Mouse (Mus musculus): ENCODE data around the gene Pde4a. TPM values are rescaled to one million over a fixed set of nuclear protein-coding genes. Genes with fewer than 3 reads are reported as not detected.
"Not testable (repeated sequence)": the region's sequence is repeated elsewhere in the genome, so short reads cannot be mapped to it uniquely, and the experiment has no call there.

The Pde4a gene
- polyA plus RNA-seq, 1 experiment from 2014 or later: 12.8 TPM

DNA sequence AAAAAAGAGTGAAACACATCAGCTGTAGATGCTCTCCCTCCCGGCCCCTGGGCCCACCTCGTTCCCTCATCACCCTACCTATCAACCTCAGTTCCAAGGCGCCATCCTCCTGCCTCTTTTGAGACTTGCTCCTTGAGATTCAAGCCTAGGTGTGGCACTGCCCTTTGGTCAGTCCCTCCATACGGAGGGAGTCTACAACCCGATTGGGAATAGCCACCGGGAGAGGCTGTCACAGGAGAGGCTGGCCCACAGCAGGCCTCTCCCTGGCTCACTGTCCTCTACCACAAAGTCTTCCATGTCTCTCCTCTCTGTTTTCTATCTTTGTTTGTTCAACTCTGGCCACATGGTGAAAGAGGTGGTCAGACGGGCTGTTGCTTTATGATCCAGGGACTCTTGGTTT lies 46.1 kb downstream of the Pde4a start:
- Histone ChIP-seq H3K27me3 (no peaks in the 10 kb centered on the region), H3K4me3 (replicated peaks) (no peak overlapping the region), H3K36me3 (replicated peaks) (0 out of 2 replicates have a peak, but pooled peaks cover 3% of the 10 kb centered on the region), H3K4me2 (no peak overlapping the region), H3K4me1 (peaks cover 6% of the 10 kb centered on the region), H3K9ac (no peak overlapping the region), H3K27ac (no peak overlapping the region), H3K9me3 (no peaks in the 10 kb centered on the region)
- ATAC-seq (ENCODE audit: low FRiP score): no peak
- WGBS: 84% methylated on average over 7 of the region's 7 CpGs

DNA sequence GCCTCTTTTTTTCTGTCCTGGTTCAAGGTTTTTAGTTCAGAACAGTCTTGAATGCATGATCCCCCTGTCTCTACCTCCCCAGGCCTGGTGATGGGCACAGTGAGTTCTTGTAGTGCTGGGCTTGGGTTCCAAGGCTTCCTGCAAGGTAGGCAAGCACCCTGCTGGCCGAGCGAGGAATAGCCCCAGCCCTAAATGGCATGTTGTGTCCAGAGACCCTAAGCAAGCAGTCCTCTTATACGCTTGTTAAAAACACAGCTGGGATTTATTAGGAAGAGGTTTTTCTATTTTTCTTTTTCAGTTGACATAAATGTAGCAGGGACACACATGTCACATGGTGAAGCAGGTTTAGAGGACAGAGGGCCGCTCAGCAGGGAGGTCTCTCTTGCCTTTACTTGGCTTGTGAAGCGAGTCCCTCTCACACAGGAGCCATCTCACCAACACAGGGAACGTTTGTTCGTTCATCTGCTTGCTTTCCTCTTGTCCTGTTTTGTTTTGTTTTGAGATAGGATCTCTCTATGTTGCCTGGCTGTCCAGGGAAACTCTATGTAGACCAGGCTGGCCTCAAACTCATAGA lies 48.2 kb downstream of the Pde4a start:
- H3K4me1 ChIP-seq: peaks cover 8% of the 10 kb centered on the region
- ATAC-seq (ENCODE audit: low FRiP score): no peak
- 44% methylated on average over 7 of the region's 7 CpGs for WGBS
- no peak overlapping the region for H3K4me2 ChIP-seq
- H3K27me3 ChIP-seq: no peaks in the 10 kb centered on the region
- H3K27ac ChIP-seq: no peak overlapping the region
- H3K36me3 ChIP-seq (replicated peaks): no peaks in the 10 kb centered on the region
- no peak overlapping the region for H3K4me3 ChIP-seq (replicated peaks)
- no peaks in the 10 kb centered on the region for H3K9me3 ChIP-seq
- H3K9ac ChIP-seq: no peak overlapping the region

DNA sequence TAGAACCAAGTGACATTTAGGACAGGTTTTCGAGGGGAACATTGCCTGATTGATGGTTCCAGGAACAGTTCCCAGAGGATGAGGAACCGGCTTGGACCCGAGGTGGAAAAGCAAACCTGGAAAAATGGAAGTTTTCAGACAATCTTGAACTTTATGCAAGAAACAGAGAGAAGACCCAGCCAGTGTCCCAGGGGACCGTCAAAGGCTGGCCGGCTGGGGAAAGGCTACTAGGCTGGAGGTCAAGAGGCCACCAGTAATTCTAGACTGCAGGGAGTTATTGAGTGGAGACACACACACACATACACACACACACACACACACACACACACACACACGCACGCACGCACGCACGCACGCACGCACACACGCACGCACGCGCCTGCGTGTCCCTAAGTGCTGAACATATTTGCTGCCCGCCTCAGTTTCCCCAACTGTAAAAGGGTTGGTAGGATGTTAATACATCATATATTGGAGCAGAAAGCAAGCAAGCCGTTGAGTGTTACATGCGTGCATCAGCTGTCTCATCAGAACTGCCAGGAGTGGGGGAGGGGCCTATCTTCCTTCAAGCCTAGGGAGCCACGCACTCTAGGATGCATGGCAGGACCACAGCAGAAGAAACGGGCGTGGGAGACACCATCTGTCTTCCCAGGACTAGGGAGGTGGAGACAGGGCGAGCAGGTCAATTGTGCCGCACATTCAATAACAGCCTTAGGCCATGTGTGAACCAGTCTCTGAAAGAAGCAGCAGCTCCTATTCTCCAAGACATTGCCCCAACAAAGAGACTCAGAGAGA lies 50.7 kb downstream of the Pde4a start:
- peak; percentile 63; the same call in 1 of the 2 replicates for ATAC-seq (ENCODE audit: low FRiP score)
- Histone ChIP-seq H3K9ac (no peak overlapping the region), H3K36me3 (replicated peaks) (no peaks in the 10 kb centered on the region), H3K9me3 (no peaks in the 10 kb centered on the region), H3K27ac (0 out of 2 replicates have a peak overlapping the region, but pooled peaks have one; percentile 19), H3K4me3 (replicated peaks) (no peak overlapping the region), H3K27me3 (no peaks in the 10 kb centered on the region), H3K4me1 (peaks cover 14% of the 10 kb centered on the region), H3K4me2 (no peak overlapping the region)
- WGBS: 76% methylated on average over 25 of the region's 25 CpGs

DNA sequence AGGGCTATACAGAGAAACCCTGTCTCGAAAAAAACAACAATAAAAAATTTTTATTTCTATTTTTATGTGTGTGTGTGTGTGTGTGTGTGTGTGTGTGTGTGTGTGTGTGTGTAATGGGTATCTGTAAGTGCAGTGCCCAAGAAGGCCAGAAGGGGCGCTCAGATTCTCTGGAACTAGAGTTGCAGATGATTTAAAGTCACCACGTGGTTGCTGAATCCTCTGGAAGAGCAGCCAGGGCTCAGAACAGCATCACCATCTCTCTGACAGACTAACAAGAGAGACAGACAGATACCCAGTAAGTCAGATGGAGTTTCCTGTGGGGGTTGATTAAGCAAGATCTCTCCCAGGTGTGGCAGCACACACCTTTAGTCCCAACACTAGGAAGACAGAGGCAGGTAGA lies 54.3 kb downstream of the Pde4a start:
- no peak for ATAC-seq (ENCODE audit: low FRiP score)
- Histone ChIP-seq H3K27me3 (peaks cover 9% of the 10 kb centered on the region; the same call in 1 of the 2 replicates), H3K4me2 (no peak overlapping the region), H3K4me1 (peaks cover 15% of the 10 kb centered on the region), H3K9ac (no peak overlapping the region), H3K9me3 (peaks cover 4% of the 10 kb centered on the region; the same call in 1 of the 2 replicates), H3K36me3 (replicated peaks) (no peaks in the 10 kb centered on the region), H3K27ac (no peak overlapping the region), H3K4me3 (replicated peaks) (no peak overlapping the region)
- WGBS: 48% methylated on average over 3 of the region's 3 CpGs

DNA sequence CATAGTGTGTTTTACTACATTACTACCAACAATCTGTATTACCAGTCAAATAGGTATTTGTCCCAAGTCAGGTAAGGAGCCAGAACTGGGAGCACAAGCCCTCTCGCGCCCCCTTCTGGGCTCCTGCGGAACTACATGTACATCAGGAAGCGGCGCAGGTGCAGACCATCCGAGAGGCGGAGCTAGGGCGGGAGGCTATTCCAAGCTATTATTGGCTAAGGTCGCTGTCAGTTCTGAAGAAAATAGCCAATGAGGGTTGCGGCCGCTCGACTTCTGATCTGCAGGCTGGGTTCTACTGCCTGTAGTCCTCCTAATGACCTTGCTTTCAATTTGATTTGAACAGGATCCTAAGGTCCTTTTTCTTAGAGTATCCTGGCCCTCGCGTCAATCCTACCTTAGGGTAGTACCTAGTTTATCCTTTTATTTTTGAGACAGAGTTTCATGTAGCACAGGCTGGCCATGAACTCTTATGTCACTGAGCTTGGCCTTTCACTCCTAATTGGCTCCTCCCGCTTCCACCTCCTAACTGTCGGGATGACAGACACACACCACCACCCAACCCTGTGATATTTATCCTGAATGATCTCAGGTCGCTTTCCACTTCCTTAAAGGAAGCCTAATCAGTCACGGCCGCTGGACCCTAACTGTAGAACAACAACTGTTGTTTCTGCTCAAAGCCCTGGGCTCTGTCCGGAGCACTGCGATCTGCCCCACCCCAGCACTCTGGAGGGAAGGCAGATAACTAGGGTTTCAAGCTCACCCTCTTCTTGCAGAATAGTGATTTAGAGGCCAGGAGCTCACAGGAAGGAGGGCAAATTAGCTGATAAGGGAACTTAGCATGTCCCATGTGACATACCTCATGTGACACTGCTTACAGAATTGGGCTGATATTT lies 55.2 kb downstream of the Pde4a start:
- H3K9ac ChIP-seq: 0 out of 2 replicates have a peak overlapping the region, but pooled peaks have one; percentile 25
- no peaks in the 10 kb centered on the region for H3K36me3 ChIP-seq (replicated peaks)
- no peak overlapping the region for H3K27ac ChIP-seq
- peaks cover 4% of the 10 kb centered on the region; the same call in 1 of the 2 replicates for H3K9me3 ChIP-seq
- H3K4me1 ChIP-seq: peaks cover 22% of the 10 kb centered on the region
- ATAC-seq (ENCODE audit: low FRiP score): peak; percentile 90
- H3K4me2 ChIP-seq: peak overlapping the region; percentile 43
- H3K4me3 ChIP-seq (replicated peaks): peak overlapping the region; percentile 25
- 15% methylated on average over 21 of the region's 21 CpGs for WGBS
- H3K27me3 ChIP-seq: peaks cover 15% of the 10 kb centered on the region; the same call in 1 of the 2 replicates

DNA sequence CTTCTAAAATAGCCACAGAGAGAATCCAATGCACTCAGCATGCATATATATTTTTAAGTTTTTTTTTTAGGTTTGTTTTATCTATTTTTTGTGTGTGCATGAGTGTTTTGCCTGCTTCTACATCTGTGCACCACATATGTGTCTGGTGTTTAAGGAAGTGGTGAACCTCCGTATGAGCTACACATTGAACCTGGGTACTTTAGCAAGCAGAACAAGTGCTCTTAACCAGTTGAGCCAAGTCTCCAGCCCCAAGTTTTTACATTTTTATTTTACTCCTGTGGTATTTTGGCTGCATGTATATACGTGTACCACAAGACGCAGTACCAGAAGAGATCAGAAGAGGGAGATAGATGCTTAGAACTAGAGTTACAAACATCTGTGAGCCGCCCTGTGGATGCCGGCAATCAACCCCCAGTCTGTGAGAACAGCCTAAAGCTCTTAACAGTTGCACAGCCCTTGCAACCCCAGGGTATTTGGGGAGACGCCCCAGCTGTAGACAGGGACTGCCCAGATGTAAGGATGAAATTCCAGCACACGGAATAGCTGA lies 55.9 kb downstream of the Pde4a start:
- Histone ChIP-seq H3K4me1 (peaks cover 19% of the 10 kb centered on the region), H3K27ac (no peak overlapping the region), H3K36me3 (replicated peaks) (no peaks in the 10 kb centered on the region), H3K27me3 (peaks cover 15% of the 10 kb centered on the region; the same call in 1 of the 2 replicates), H3K9ac (no peak overlapping the region), H3K4me3 (replicated peaks) (no peak overlapping the region), H3K9me3 (peaks cover 4% of the 10 kb centered on the region; the same call in 1 of the 2 replicates), H3K4me2 (no peak overlapping the region)
- 18% methylated on average over 7 of the region's 7 CpGs for WGBS
- ATAC-seq (ENCODE audit: low FRiP score): 0 out of 2 replicates have a peak, but pooled peaks have one; percentile 57

DNA sequence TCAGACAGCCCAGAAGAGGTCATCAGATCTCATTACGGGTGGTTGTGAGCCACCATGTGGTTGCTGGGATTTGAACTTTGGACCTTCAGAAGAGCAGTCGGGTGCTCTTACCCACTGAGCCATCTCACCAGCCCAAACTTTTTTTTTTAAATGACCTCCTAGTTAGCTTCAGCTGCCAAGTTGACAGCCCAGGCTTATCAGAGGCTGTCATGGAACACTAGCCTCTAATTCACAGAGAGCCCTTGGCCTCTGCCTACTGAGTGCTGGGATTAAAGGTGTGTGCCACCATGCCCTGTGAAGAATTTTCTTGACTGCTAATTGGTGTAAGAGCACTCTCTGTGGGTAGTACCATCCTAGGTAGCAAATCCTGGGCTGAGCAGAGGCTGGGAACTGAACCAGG lies 58.0 kb downstream of the Pde4a start:
- not testable (repeated sequence) for H3K4me3 ChIP-seq (replicated peaks); H3K27ac ChIP-seq; H3K4me2 ChIP-seq; H3K36me3 ChIP-seq (replicated peaks); ATAC-seq (ENCODE audit: low FRiP score); H3K9ac ChIP-seq; H3K9me3 ChIP-seq
- H3K27me3 ChIP-seq: peaks cover 15% of the 10 kb centered on the region; the same call in 1 of the 2 replicates
- 86% methylated on average over 2 of the region's 2 CpGs for WGBS
- peaks cover 27% of the 10 kb centered on the region for H3K4me1 ChIP-seq

DNA sequence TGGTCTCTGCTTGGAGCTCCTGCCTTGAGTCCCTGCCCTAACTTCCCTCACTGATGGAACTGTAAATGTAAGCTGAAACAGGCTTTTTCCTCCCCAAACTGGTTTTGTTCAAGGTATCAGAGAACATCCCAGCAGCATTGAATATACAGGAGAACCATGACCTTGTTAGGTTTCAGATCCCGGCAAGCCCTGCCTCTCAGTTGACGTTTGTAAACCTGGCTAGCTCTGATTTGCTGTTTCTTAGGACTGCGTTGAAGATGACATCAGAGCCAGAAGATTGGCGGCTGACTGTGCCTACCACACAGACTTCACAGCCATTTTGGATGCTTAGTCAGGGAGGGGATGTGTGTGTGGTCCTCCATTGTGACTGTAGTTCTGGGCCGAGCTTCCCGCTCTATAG lies 58.4 kb downstream of the Pde4a start:
- no peak for ATAC-seq (ENCODE audit: low FRiP score)
- H3K9ac ChIP-seq: no peak overlapping the region
- peaks cover 15% of the 10 kb centered on the region; the same call in 1 of the 2 replicates for H3K27me3 ChIP-seq
- H3K36me3 ChIP-seq (replicated peaks): no peaks in the 10 kb centered on the region; the same call in 1 of the 2 replicates
- WGBS: 89% methylated on average over 6 of the region's 6 CpGs
- H3K4me3 ChIP-seq (replicated peaks): no peak overlapping the region
- H3K4me1 ChIP-seq: peaks cover 27% of the 10 kb centered on the region
- H3K9me3 ChIP-seq: peaks cover 4% of the 10 kb centered on the region; the same call in 1 of the 2 replicates
- no peak overlapping the region for H3K27ac ChIP-seq
- H3K4me2 ChIP-seq: no peak overlapping the region

DNA sequence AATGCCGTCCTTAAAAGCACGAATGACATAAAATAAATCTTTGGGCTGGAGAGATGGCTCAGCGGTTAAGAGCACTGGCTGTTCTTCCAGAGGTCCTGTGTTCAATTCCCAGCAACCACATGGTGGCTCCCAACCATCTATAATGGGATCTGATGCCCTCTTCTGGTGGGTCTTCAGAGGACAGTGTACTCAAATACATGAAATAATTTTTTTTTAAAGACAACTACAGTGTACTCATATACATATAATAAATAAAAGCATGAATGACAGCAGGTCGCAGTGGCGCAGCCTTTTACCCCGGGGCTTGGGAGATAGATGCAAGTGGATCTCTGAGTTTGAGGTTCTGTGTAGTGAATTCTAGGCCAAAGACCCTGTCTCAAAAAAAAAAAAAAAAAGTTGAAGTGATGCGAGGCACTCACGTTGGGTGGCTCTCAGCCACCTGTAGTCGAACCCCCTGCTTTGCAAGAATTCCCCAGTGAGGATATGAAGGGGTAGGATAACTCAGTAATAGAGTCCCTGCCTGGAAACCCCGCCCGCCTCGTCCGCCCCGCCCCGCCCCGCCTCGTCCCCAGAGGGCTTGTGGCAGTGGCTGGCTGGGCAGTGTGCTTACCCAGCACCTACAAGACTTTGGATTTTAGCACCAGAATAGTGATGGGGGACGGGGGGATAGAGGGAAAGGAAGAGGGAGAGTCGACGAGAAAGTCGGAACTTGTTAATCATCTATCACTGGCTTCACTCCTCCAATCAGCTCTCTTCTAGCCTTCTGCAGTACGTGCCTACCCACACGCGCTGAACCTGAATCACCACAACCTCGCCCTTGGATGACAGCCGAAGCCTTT lies 59.3 kb downstream of the Pde4a start:
- Histone ChIP-seq H3K36me3 (replicated peaks) (peaks cover 6% of the 10 kb centered on the region), H3K4me3 (replicated peaks) (0 out of 2 replicates have a peak overlapping the region, but pooled peaks have one; percentile 15), H3K27ac (no peak overlapping the region), H3K4me2 (peak overlapping the region; percentile 41), H3K4me1 (peaks cover 27% of the 10 kb centered on the region), H3K27me3 (peaks cover 15% of the 10 kb centered on the region; the same call in 1 of the 2 replicates), H3K9ac (no peak overlapping the region; the same call in 1 of the 2 replicates), H3K9me3 (peaks cover 4% of the 10 kb centered on the region; the same call in 1 of the 2 replicates)
- 26% methylated on average over 26 of the region's 26 CpGs for WGBS
- ATAC-seq (ENCODE audit: low FRiP score): no peak

DNA sequence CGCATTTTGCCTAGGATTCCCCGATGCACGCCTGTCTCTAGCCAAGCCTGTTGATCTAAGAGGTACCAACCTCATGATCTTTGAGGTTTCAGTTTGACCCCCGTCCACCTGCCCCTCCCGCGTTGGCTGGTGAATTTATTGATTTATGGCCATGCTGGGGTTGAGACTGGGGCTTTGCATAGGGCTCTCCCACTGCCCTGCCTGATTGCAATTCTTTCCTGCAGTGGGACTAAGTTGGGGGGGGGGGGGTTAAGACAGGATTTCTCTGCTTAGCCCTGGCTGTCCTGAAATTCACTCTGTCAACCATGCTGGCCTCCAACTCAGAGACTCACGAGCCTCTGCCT lies 59.9 kb downstream of the Pde4a start:
- Histone ChIP-seq H3K27ac (no peak overlapping the region), H3K4me3 (replicated peaks) (no peak overlapping the region), H3K4me2 (peak overlapping the region; percentile 41), H3K4me1 (peaks cover 27% of the 10 kb centered on the region), H3K36me3 (replicated peaks) (peaks cover 12% of the 10 kb centered on the region), H3K9me3 (peaks cover 4% of the 10 kb centered on the region; the same call in 1 of the 2 replicates), H3K9ac (no peak overlapping the region), H3K27me3 (peaks cover 15% of the 10 kb centered on the region; the same call in 1 of the 2 replicates)
- 23% methylated on average over 7 of the region's 7 CpGs for WGBS
- no peak for ATAC-seq (ENCODE audit: low FRiP score)

DNA sequence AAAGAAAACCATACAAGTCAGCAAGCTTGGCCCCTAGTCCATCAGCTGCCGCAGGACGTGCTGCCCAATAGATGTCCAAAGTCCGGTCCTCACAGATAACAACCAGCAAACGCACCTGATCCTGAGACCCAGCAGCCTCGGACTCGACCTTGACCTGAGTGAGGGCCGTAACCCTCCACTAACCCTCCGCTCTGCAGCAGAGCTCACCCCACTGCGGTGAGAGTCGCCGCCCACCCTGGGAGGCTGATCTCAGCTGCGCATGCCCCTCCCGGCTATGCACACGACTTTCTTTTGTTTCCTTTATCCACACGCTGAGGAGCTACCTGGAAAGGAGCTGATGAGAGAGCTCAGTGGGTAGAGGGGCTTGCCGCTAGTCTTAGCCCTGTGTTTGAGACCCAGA lies 61.8 kb downstream of the Pde4a start:
- Histone ChIP-seq H3K4me3 (replicated peaks) (peak overlapping the region; percentile 24), H3K4me1 (peaks cover 21% of the 10 kb centered on the region), H3K27me3 (peaks cover 15% of the 10 kb centered on the region; the same call in 1 of the 2 replicates), H3K36me3 (replicated peaks) (peaks cover 25% of the 10 kb centered on the region), H3K4me2 (peak overlapping the region; percentile 46), H3K9me3 (peaks cover 4% of the 10 kb centered on the region; the same call in 1 of the 2 replicates), H3K27ac (no peak overlapping the region), H3K9ac (peak overlapping the region; percentile 33; the same call in 1 of the 2 replicates)
- 10% methylated on average over 16 of the region's 16 CpGs for WGBS
- peak; percentile 70 for ATAC-seq (ENCODE audit: low FRiP score)
